Mouse (Mus musculus) thymus, postnatal 10 days (tissue): Measurements from ENCODE around the gene Prss50.
A peak's percentile ranks its signal among the peaks of the same experiment; 100 is the strongest.

Experiments
- DNase-seq, 2 experiments: peaks; one replicate each; pipeline ENCODE4 v3.0.0; 2021; ENCODE audit warnings: low spot score in 2 of 2

The Prss50 gene

GRCm38 (mm10) chr9:110874660-110875191 is 17.0 kb downstream of the Prss50 start:
- DNase-seq: no peak

- no peak for DNase-seq
These were observed 17.5 kb downstream of the Prss50 start for GRCm38 (mm10) chr9:110875288-110875695.

GRCm38 (mm10) chr9:110877353-110877752 is 19.6 kb downstream of the Prss50 start:
- DNase-seq: no peak

GRCm38 (mm10) chr9:110877888-110878287 is 20.1 kb downstream of the Prss50 start:
- DNase-seq: no peak

GRCm38 (mm10) chr9:110879191-110879920 is 21.6 kb downstream of the Prss50 start, which contains the start of gene Als2cl:
Als2cl (plus strand) TSS chr9:110879870.
- no peak for DNase-seq

GRCm38 (mm10) chr9:110879998-110880561 is 22.3 kb downstream of the Prss50 start, which contains the start of gene Tmie:
Tmie (minus strand) TSS chr9:110880113.
- DNase-seq: peak in 1 of 2 experiments; percentile 54

DNA sequence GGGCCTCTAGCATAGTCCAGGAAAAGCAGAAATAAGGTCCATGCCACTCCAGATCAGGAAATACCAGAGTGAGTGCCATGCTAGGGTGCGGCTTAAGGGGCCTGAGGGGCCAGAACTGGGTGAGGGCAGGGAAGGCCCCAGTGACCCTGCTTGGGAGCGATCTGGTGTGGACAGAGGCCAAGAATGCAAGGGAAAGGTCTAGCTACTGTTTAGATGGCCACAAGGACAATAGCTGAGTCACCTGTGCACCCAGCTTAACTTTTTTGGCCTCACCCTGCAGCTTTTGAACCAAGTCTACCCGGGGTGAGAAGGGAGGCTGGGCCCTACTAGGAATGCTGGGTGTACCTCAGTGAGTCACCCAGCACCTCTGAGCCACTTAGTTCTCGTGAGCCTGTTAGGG is 23.0 kb downstream of the Prss50 start:
- no peak for DNase-seq

- no peak for DNase-seq
These were observed 24.2 kb downstream of the Prss50 start for GRCm38 (mm10) chr9:110881953-110882352.

DNA sequence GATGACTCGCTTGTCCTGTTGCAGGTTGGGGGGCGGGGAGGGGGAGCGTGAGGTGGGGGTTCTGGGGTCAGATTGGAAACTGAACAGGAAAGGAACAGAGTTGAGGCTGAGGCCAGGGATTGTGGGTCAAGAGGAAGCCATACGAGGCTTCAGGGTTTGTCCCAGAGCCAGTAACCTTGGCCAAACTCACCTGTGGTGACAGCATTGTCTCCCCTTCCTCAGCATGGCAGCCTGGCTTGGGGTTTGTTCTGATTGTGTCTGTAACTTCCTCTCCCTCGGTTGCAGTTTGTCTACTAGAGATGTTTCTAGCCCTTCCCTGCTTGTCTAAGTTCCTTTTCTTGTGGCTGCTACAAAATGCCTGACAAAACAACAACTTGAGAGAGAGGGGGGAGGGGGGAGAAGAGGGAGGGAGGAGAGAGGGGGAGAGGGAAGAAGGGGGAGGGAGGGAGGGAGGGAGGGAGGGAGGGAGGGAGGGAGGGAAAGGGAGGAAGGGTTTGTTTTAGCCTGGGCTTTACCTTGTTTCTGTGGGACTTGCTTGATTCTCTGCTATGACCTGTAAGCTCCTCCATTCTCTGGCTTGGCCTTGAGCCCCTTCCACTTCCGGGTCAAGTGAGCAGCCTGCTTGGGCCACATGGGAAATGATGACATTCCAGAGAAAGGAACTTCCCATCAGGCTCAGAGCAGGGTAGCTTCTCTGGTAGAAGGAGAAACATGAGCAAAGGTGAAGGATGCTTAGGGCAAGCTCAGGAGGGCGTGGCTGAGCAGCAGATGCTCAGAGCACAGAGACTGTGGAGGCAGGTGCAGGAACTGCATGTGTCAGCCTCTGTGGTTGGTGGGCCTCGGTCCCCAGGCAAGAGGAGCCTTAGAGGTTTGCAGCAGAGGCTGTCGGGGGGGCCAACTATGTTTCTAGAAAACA is 29.9 kb downstream of the Prss50 start:
- peak; percentile 58 to 67 for DNase-seq

DNA sequence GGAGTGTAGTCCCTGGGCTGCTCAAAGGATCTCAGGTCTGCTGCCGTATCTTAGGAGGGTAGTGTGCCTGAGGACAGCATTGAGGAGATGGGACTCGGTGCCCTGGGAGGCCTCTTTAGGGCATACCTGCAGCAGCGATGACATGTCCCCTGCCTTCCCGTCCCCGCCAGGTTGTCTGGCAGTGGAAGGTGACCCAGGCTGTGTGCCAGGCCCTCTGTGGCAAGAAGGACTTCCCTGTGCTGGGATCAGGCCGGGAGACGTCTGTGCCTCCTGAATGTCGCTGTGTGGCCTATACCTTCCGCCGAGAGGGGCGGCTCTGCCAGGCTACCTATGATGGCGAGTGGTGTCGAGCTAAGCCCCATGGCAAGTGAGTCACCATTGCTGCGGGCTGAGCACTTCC is 31.2 kb downstream of the Prss50 start:
- DNase-seq: no peak

GRCm38 (mm10) chr9:110890026-110890783 is 32.4 kb downstream of the Prss50 start:
- no peak for DNase-seq

DNA sequence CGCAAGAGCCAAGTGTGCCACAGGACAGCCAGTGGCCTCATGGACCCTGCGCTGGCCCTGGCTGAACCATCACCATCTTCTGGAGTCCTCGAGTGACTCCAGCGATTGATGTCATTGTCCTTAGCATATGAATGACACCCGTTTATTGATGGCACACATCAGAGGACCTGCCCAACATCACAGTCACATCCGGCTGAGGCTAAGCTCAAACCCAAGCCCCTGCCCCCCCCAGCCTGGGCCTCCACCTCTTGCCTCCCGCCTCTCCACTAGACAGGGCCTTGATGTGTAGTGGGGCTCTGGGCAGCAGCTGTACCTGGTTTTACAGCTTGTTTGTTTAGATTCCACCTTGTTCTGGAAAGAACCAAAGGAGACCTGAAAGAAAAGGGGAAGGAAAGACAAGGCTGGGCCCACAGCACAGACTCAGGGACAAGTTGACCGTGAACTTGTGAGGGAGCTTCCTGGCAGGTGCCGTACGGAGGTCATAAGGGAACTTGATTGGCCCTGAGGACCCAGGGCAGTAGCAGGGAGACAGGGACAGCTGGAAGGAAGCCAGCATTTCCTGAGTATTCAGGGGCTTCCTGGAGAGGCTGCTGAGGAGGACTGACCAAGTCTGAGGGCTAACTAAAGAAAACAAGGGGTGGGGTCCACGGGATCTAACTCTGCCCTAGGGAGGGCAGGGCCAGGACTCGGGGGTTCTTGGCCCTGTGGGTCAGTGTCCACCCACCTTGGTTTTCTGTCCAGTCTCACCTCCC is 33.5 kb downstream of the Prss50 start:
- DNase-seq: no peak

GRCm38 (mm10) chr9:110892552-110892951 is 34.8 kb downstream of the Prss50 start:
- no peak for DNase-seq

DNA sequence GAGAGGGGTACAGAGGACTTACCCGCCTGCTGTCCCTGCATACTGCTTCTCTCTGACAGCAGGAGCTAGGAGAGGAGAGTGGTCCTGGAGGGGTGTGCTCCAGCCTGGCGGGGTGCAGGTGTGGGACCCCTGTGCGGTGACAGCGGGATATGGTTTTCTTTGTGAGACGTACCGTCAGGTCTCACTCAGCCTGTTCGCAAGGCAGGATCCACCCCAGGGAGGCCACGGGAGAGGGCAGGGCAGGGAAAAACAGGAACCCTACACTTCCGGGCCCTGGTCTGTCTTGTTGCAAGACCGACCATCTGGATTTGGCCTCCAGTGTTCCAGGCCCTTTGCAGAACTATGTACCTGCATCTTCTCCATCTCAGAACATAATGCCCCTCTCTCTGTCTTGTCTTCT is 35.7 kb downstream of the Prss50 start:
- no peak for DNase-seq

DNA sequence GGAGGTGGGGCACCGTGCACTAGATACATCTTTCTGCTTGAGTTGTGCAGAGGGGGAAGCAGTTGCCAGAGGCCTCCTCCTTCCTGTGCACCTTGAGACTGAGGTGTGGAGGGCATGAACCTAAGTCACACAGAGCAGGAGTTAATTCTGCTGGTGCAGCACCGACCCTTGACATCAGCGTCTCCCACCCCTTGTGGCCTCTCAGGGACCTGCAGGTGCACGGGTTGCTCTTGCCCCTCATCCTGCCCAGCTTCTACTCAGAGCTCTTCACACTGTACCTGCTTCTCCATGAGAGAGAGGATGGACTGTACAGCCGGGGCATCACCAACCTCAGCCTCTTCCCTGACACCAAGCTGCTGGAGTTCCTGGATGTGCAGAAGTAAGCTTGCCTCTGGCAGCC is 37.7 kb downstream of the Prss50 start:
- DNase-seq: peak; percentile 75 to 79

DNA sequence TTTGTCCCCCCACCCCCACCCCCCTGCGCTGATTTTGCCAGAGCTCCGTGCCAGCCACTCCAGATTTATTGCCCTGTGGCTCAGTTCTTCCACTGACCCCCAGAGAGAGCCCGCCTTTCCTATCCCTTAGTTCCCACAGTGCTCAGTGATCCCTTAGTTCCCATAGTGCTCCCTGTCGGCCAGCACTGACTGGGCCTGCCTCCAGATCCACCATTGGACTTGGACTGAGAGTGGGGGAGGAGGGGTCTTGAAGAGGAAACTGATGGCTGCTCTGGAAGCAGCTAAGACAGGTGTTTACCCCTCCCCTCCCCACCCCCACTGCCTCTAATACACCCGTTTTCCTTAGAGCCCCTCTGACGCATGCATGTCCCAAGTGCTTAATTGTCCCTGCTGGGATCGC is 38.2 kb downstream of the Prss50 start:
- DNase-seq: no peak

DNA sequence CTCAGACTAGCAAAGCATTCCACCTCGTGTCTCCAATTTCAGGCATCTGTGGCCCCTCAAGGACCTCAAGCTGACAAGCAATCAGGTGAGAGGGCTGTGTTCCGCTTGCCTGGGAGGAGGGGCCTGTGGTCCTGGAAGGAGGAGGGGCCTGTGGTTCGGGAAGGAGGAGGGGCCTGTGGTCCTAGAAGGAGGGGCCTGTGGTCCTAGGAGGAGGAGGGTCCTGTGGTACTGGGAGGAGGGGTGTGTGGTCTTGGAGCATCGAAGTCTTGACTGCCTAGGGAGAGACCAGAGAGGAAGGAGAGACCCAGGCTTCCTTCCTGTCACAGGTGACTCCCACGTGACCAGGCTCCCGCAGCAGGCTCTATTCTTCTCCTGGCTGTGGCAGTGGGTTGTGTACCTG is 38.8 kb downstream of the Prss50 start:
- DNase-seq: peak; percentile 75 to 88

GRCm38 (mm10) chr9:110899451-110900008 is 41.8 kb downstream of the Prss50 start:
- no peak for DNase-seq

- DNase-seq: no peak
These were observed 43.4 kb downstream of the Prss50 start for GRCm38 (mm10) chr9:110901204-110901603.

- no peak for DNase-seq
These were observed 44.5 kb downstream of the Prss50 start for GRCm38 (mm10) chr9:110902271-110902670.
